Mouse (Mus musculus) frontal cortex, postnatal 14 days (tissue): ENCODE data around the gene Rd3l.
A peak's percentile ranks its signal among the peaks of the same experiment; 100 is the strongest.

ENCODE experiments used
- DNase-seq, 2 experiments: peaks; one replicate each; pipeline ENCODE4 v3.0.0; 2022; ENCODE audit warnings: low spot score in 2 of 2

Rd3l gene

DNA sequence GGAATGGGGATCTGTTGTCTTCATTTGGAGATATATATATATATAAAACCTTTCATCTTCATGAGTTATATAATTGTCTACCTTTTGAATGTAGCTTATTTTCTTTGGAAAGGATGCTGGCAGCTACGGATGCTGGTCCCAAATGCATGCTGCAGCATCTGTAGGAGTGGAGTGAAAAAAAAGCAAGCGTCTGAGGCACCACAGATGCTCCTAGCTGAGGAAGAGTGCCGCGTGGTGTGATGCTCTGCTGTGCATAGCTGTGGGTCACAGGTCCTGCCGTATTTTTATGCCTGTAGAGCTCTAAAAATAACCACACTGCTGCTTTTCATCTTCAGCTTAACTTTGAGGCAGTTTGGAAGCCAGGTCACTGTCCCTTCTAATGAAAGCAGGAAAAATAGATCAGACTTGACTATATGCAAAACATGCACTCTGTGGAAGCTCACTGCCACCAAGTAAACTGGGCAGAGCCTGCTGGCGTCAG lies at the start of gene Rd3l:
Gene Rd3l (minus strand): TSS at position 431 of the 481 bp plus-strand sequence.
- no peak for DNase-seq

DNA sequence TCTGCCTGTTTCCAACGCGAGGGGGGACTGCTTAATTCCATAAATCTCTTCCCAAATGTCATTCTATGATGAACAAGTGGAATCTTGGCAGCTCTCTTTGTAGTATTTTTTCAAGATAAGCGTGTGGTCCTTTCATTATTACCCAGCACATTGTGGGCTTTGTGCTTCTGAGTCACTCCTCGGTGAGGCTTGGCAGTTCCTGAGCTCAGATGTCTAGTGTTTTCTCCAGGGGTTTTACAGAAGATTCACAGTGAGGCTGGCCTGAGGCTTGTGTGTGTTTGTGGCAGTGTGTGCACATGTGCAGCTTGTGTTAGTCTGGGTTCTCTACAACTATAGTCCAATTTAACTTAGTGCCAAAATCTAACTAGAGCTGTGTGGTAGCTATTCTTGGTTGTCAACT lies 46.3 kb upstream of the Rd3l start:
- DNase-seq: no peak

- no peak for DNase-seq
Observed at GRCm38 (mm10) chr12:112025907-112026645, 45.0 kb upstream of the Rd3l start.

DNA sequence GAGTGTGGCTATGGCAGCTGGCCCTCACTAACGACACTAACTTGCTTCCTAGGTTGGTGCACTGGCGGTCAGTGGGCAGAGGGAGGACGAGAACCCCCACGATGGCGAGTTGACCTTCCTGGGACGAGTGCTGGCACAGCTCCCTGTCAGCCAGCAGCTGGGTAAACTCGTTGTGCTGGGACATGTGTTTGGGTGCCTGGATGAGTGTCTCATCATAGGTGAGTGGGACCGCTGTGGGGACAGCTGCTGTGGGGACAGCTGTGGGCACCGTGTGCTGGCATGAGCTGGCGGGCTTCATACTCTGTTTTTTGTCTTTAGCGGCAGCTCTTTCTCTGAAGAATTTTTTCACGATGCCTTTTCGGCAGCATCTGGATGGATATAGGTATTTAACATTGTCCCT lies 44.3 kb upstream of the Rd3l start:
- no peak for DNase-seq

- no peak for DNase-seq
Observed at GRCm38 (mm10) chr12:112024581-112025310, 43.6 kb upstream of the Rd3l start.

DNA sequence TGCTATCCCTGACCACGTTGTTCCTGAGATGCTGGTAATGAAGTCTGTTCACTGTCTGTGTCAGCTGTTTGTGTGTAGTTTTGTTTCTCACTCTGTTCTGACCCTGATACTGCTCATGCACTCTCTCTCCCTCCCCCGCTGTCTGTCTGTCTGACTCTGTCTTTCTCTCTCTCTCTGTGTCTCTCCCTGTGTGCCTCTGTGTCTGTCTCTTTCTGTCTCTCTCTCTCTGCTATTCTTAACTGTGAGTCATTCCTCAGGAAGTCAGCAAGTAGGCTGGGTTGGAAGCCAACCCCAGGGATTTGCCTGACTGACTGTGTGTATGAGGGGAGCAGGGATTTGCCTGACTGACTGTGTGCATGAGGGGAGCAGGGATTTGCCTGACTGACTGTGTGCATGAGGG lies 42.2 kb upstream of the Rd3l start:
- no peak for DNase-seq

- DNase-seq: no peak
Observed at GRCm38 (mm10) chr12:112016346-112016745, 35.2 kb upstream of the Rd3l start.

- DNase-seq: no peak
Observed at GRCm38 (mm10) chr12:112013271-112013801, 32.2 kb upstream of the Rd3l start.

- DNase-seq: no peak
Observed at GRCm38 (mm10) chr12:112012511-112013270, 31.6 kb upstream of the Rd3l start.

DNA sequence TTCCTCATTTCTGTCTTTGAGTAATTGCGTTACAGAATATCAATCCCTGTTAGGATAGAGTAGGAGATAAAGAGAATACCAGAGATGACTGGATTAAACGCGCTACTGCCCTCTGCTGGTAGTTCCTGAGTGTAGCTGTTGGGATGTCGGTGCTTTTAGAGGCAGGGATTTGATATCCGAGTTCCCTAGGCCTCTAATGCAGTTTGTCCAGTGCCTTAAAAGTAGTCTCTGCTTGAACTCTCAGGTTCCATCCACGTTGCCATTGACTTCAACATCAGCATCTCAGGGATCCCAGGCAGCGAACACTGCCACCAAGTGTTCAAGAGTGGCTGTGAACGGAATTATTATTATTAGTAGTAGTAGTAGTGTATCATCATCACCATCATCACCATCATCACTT lies 20.1 kb upstream of the Rd3l start:
- peak; percentile 40 to 62 for DNase-seq

DNA sequence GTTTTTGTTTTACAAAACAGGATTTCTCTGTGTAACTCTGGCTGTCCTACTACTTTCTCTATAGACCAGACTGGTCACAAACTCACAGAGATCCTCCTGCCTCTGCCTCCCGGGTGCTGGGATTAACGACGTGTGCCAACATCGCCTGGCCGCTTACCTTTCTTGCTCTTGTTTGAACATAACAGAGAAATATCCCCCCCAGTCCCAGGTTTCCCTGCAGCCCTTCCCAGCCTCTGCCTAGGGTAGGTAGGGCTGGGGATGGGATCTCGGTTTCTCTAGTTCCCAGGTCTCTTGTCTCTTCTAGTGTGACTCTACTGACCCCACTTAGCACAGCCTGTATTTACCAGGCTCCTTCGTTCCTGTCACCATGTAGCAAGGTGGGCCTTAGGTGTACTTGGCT lies 18.6 kb upstream of the Rd3l start:
- DNase-seq: no peak

DNA sequence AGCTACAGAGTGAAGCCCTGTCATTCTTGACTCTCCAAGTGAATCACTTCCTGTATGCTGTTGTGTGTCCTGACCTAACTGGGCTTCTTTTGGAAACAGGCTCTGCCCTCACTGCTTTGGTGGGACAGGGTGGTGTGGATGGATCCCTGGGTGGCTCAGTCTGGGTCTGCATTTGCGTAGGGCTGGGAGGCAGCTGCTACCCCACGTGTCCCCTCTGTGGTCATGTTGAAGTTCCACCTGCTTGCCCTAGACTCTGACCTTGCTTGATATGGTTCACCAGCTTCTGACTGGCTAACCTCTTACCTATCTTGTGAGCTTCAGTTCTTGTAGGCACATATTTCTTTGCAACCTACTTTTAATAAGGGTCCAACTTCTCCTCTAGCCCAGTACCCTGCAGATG lies 14.0 kb upstream of the Rd3l start:
- DNase-seq: no peak

DNA sequence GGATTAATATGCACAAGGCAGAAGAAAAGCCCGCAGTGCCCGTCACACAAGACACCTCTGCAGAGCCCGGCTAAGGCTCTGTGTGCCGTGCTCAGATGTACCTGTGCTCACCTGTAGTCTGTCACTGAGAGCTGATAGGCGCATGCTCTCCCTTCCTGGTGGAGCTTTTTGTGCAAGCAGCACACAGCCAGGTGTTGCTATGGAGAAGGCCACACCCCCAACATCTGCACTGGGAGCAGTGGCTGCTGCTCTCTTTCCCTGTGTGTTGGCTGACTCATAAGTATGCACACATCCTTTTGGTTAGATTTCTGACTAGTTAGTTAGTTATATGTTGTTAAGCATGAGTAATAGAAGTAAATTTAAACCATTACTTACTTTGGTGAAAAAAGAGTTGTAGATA lies 11.5 kb upstream of the Rd3l start:
- no peak for DNase-seq

DNA sequence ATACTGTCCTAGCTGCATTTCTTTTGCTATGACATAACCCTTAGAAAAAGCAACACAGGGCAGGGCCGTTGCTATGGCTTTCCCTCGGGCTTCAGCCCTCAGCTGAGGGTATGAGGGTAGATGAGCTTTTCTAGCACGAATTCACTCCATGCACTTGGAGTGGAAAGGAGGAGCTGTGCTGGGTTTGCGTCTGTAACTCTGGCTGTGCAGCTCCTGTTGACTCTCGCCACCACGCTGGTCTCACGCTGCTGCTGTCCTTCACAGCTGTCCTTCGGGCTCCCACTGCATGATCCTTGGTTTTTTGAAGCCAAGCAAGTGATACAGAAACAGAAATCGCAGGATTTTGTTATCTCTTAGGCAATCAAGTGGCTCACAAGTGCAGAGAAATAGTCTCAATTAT lies 5.6 kb upstream of the Rd3l start:
- no peak for DNase-seq

DNA sequence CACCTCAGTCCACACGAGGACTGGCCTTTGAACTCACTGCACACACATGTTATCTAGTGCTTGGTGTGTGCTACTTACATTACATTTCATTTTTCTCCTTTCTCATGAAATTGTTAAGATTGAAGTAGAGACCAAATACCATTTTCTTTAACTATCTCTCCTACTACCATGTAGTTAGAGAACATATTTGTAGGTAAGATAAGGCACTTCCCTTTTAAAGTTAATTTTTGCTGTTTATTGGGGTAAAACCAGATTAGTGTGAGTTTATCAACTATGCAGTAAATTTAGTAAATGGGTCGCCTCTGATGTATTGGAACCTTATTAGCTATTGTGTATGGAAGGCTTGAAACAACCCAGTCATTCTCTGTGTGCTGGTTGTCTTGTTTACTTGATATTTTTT lies 2.0 kb upstream of the Rd3l start:
- no peak for DNase-seq

GRCm38 (mm10) chr12:111981831-111982230 lies 714 bp upstream of the Rd3l start:
- no peak for DNase-seq

DNA sequence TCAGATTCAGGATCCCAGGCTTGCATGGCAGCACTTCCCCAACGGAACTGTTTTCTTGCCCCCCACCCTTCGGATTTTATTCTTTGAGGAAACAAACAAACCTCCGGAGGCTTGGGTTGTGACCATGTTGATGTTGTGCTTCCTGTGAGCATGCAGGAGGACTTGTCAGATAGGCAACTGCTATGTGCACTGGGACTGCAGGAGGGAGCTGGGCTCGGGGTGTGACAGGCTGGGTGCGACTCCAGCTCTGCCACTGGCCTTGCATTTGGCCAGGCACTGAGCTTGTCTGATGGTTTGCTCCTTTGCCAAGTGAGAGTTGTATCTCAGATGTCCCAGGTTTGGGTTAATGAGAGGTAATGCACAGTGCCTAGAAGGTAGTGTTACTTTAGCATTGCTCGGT lies 2.8 kb downstream of the Rd3l start:
- DNase-seq: no peak

GRCm38 (mm10) chr12:111977138-111977537 lies 4.0 kb downstream of the Rd3l start:
- no peak for DNase-seq

- no peak for DNase-seq
Observed at GRCm38 (mm10) chr12:111974578-111974977, 6.5 kb downstream of the Rd3l start.

DNA sequence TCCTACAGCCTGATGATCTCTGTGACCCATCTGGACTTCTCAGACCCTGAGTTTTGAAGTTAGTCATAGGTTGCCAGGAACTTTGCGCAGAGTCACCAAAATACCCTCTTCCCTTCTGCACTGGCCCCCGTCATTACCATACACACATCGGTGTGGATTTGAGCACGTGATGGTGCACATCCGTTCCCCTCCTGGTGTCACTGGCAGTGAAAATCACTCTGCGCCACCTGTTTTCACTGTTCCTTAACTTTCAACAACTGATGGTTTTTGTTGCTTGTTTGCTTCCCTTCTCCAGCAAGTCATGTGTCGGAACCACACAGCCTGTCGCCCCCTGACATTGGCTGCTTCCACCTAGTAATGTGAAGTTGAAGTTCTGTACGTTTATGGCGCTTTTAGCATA lies 8.6 kb downstream of the Rd3l start:
- DNase-seq: no peak

DNA sequence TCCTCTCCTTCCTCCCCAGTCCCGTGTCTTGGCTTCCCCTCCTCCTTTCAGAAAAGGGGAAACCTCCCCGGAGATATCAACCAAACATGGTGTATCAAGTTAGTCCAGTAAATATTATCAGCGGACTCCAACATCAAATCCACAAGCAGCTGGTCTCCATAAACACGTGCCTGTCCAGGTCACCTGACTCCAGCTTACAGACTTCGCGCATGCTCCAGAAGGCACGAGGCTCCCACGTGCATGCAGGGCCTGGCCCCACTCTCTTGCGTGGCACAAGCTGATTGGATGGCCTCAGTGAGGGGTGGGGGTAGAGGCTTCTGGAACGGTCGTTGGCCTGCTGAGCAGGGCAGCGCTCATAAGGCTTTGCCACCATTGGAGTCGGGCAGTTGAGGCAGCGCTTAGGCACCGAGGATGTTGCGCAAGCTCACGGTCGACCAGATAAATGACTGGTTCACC lies 9.9 kb downstream of the Rd3l start, which contains the start of gene Tdrd9:
Gene Tdrd9 (plus strand): TSS at position 329 of the 456 bp plus-strand sequence.
- no peak for DNase-seq

GRCm38 (mm10) chr12:111970085-111970484 lies 11.0 kb downstream of the Rd3l start:
- no peak for DNase-seq
